Mouse (Mus musculus) forebrain, embryonic 13.5 days (tissue): Measurements from ENCODE around the gene Atrip. TPM values are rescaled to one million over a fixed set of nuclear protein-coding genes. Genes with fewer than 3 reads are reported as not detected.

Experiments
- ATAC-seq: fragments of 200-750 bp; cut with Nextera tagmentation; 2 replicates; pipeline ENCODE4 v1.8.0; 2017
- H3K27ac ChIP-seq: fragments of 300-500 bp; sonication (generic); 2 replicates; pipeline ENCODE4 v1.5.1; 2015; ENCODE audit warnings: inconsistent platforms, mild to moderate bottlenecking, moderate library complexity
- H3K27me3 ChIP-seq: fragments of 300-500 bp; sonication (generic); 2 replicates; pipeline ENCODE4 v1.6.1; 2015; ENCODE audit warnings: mild to moderate bottlenecking, inconsistent platforms
- H3K36me3 ChIP-seq: fragments of 300-500 bp; sonication (generic); 2 replicates; pipeline ENCODE4 v1.6.1; 2015; ENCODE audit warnings: mild to moderate bottlenecking, inconsistent platforms; ENCODE audit not compliant: poor library complexity, severe bottlenecking
- H3K4me1 ChIP-seq: fragments of 300-500 bp; sonication (generic); 2 replicates; pipeline ENCODE4 v1.6.1; 2015; ENCODE audit warnings: inconsistent platforms
- H3K4me2 ChIP-seq: fragments of 300-500 bp; sonication (generic); 2 replicates; pipeline ENCODE4 v1.6.1; 2015; ENCODE audit warnings: inconsistent platforms, mild to moderate bottlenecking, moderate library complexity
- H3K4me3 ChIP-seq: fragments of 300-500 bp; sonication (generic); 2 replicates; pipeline ENCODE4 v1.5.1; 2015; ENCODE audit warnings: mild to moderate bottlenecking, inconsistent platforms
- H3K9ac ChIP-seq: fragments of 300-500 bp; sonication (generic); 2 replicates; pipeline ENCODE4 v1.6.1; 2015; ENCODE audit warnings: mild to moderate bottlenecking, inconsistent platforms
- H3K9me3 ChIP-seq: fragments of 300-500 bp; sonication (generic); replicated peaks from 2 replicates; pipeline ENCODE4 v1.6.1; 2016; ENCODE audit warnings: inconsistent platforms
- WGBS: fragments of 180-500 bp; shearing (Covaris S2); methylation state at CpG from one replicate; pipeline ENCODE4 v1.1.7; 2015; 5-methylcytosine and 5-hydroxymethylcytosine counted together
- polyA plus RNA-seq: library from polyadenylated mRNA; unstranded; fragments of >200 nt; fragmentation: Nextera tagmentation; extraction: Ambion mirVana; gene quantifications from 2 replicates; pipeline ENCODE4 v1.2.1, GENCODE M21; 2015

Gene Atrip
- 31.4 and 31.5 TPM in 2 replicates for polyA plus RNA-seq

DNA sequence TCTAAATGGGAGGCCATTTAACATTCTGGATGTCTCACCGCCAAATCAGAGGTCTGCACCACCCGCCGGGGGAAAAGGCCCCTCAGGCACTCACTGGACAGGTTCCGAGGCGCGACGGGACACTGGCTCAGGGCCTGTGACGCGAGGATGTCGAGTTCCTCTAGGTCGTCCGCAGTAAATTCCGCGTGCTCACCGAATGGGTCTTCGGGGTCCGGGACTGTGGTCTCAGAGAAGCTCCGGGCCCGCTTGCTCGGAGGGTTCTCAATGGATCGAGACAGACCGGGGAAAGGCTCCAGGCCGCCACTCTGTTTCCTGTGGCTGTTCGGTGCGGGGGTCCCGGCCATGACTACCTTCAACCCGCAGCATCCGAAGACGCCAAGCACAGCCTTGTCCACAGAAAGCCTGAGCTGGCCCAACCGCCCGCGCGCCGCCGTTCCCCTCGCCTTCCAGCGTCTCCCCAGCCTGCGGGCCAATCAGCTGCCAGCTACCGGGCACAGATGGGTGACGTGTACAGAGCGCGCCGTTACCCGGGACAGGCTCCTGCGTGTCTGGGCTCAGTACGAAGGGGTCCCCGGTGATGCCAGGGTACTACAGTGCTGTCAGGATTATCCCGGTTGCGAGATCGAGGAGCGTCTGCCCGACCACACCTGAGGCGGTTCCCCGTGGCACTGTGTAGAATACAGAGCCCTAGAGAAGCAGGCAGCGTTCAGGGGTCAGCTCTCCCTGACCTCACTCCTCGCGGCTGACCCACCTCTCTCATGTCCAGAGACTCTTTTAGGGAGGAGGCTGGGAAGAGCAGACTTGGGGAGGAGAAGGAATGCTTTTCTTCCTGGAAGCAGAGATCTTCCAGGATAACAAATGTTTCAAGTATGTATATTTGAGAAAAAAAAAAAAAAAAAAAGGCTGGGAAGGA, at the start of gene Atrip:
Gene Atrip, minus strand, starts transcription at position 464 of the 913 bp plus-strand sequence.
- H3K4me1 ChIP-seq = peaks cover 27% of the 10 kb centered on the region
- H3K4me2 ChIP-seq = peak within 1 kb of the TSS; percentile 96
- no peaks in the 10 kb centered on the region for H3K27me3 ChIP-seq
- no peaks in the 10 kb centered on the region for H3K9me3 ChIP-seq
- peak within 1 kb of the TSS; percentile 69 for H3K27ac ChIP-seq
- under 1% methylated on average over 50 of the region's 57 CpGs for WGBS
- peaks cover 35% of the 10 kb centered on the region for H3K36me3 ChIP-seq
- peak within 1 kb of the TSS; percentile 91 for H3K4me3 ChIP-seq
- peak; percentile 100 for ATAC-seq
- H3K9ac ChIP-seq = peak within 1 kb of the TSS; percentile 93

DNA sequence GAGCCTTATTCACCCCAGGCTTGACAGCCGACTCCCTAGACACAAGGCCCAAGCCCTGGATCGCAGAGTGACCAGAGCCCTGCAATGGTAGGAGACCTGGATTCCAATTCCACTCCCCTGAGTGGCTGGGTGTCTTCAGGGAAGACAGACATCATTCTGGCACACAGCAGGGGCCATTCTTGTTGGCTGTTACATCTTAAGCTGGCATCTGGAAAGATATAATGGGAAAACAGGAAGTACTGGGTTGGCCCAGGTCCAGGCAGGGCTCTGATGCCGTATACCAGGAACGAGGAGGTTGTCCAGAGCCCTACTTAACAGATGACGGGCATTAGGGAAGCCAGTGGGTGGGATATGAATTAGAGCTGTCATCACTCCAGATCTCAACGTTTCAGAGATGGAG, 49.3 kb upstream of the Atrip start:
- Histone ChIP-seq H3K4me1 (peaks cover 7% of the 10 kb centered on the region; the same call in 1 of the 2 replicates), H3K27ac (no peak overlapping the region), H3K36me3 (peaks cover 26% of the 10 kb centered on the region), H3K9me3 (no peaks in the 10 kb centered on the region), H3K27me3 (no peaks in the 10 kb centered on the region), H3K4me2 (no peak overlapping the region), H3K4me3 (no peak overlapping the region), H3K9ac (no peak overlapping the region)
- WGBS = 56% methylated on average over 6 of the region's 6 CpGs
- no peak for ATAC-seq

DNA sequence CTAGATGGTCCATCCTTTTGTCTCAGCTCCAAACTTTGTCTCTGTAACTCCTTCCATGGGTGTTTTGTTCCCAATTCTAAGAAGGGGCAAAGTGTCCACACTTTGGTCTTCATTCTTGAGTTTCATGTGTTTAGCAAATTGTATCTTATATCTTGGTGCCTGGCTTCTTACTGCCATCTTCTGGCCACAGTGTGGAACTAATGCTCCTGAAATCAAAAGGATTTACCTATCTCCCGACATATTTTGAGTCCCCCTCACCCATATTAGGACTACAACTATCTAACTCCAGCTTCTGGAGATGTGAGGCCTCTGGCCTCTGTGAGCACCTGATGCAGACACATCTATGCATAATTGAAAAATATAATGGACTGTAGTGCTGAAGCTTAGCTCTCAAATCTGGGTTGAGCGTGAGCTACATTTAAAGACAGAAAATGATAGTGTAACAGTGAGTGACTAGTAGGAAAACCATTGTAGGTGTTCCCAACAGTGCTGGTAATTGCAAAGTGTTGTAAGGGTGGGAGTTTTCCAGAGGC, 48.7 kb upstream of the Atrip start:
- H3K9me3 ChIP-seq = no peaks in the 10 kb centered on the region
- H3K4me1 ChIP-seq = peaks cover 7% of the 10 kb centered on the region; the same call in 1 of the 2 replicates
- H3K27me3 ChIP-seq = no peaks in the 10 kb centered on the region
- H3K4me2 ChIP-seq = no peak overlapping the region
- H3K4me3 ChIP-seq = no peak overlapping the region
- WGBS = 42% methylated on average over 2 of the region's 2 CpGs
- ATAC-seq = no peak
- H3K9ac ChIP-seq = no peak overlapping the region
- H3K27ac ChIP-seq = no peak overlapping the region
- H3K36me3 ChIP-seq = peaks cover 33% of the 10 kb centered on the region

DNA sequence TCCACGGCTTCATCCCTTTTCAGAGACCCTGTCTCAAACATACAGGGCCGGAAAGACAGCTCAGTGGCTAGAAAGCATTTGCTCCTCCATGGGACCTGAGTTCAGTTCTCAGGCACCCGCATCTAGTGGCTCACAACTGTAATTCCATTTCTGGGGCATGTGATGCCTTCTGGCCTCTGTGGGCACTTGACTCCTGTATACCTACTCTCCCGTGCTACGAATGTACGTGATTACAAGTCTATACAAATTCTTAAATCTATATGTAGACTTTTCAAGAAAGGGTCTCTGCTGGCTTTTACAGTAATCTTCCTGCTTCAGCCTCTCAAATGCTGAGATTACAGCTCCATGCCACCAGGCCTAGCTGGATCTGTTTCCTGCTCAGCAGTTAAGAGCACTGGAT, 47.0 kb upstream of the Atrip start:
- WGBS = 86% methylated on average over 6 of the region's 6 CpGs
- no peak overlapping the region for H3K4me2 ChIP-seq
- peaks cover 49% of the 10 kb centered on the region for H3K36me3 ChIP-seq
- H3K9me3 ChIP-seq = no peaks in the 10 kb centered on the region
- ATAC-seq = no peak
- no peak overlapping the region for H3K9ac ChIP-seq
- H3K27ac ChIP-seq = no peak overlapping the region
- H3K4me1 ChIP-seq = peaks cover 7% of the 10 kb centered on the region; the same call in 1 of the 2 replicates
- H3K27me3 ChIP-seq = no peaks in the 10 kb centered on the region
- no peak overlapping the region for H3K4me3 ChIP-seq

DNA sequence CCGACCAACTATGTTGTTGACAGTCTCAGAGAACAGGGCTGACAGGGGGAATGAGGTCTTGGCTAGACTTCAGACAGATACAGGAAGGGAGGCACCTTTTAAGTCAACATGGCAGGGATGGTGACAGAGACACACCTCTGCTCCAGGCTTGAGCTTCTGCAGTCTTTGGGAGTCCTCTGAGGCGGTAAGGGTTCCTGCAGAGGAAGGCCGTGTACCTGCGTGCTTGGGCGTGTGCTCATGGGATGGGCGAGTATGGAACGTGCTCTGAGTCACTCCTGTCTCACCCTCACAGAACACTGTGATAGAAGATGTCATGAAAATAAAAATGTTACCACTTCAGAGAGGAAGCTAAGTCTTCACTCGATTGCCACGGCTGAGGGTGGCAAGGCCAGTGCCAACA, 45.6 kb upstream of the Atrip start:
- no peak overlapping the region for H3K9ac ChIP-seq

DNA sequence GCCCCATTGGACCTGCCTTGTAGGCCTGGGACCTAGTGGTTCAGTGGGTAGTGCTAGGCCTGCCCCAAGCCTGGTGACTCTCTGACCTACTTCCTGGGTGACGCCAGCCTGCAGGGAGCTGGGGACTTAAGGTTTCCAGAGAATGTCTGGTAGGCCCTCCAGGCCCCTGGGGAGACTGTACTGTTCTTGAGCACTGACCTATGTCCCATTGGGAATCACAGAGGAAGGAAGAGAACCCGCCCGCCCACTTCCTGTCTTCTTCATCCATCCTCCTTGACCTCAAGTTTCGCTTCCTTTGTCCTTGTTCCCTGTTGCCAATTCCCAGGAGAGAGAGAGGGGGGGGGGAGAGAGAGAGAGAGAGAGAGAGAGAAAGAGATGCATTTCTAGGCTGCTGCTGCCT, 44.2 kb upstream of the Atrip start:
- H3K27me3 ChIP-seq = no peaks in the 10 kb centered on the region
- H3K4me1 ChIP-seq = peaks cover 2% of the 10 kb centered on the region; the same call in 1 of the 2 replicates
- no peaks in the 10 kb centered on the region for H3K9me3 ChIP-seq
- 96% methylated on average over 4 of the region's 4 CpGs for WGBS
- peaks cover 78% of the 10 kb centered on the region for H3K36me3 ChIP-seq
- no peak for ATAC-seq
- no peak overlapping the region for H3K4me3 ChIP-seq
- H3K27ac ChIP-seq = no peak overlapping the region
- no peak overlapping the region for H3K4me2 ChIP-seq
- H3K9ac ChIP-seq = no peak overlapping the region

More for the DNA sequence above, 45.6 kb upstream of the Atrip start:
- Histone ChIP-seq H3K36me3 (peaks cover 63% of the 10 kb centered on the region), H3K9me3 (no peaks in the 10 kb centered on the region), H3K4me2 (no peak overlapping the region), H3K4me1 (peaks cover 7% of the 10 kb centered on the region; the same call in 1 of the 2 replicates), H3K27me3 (no peaks in the 10 kb centered on the region), H3K4me3 (no peak overlapping the region), H3K27ac (no peak overlapping the region)
- ATAC-seq = no peak
- WGBS = 95% methylated on average over 9 of the region's 9 CpGs

DNA sequence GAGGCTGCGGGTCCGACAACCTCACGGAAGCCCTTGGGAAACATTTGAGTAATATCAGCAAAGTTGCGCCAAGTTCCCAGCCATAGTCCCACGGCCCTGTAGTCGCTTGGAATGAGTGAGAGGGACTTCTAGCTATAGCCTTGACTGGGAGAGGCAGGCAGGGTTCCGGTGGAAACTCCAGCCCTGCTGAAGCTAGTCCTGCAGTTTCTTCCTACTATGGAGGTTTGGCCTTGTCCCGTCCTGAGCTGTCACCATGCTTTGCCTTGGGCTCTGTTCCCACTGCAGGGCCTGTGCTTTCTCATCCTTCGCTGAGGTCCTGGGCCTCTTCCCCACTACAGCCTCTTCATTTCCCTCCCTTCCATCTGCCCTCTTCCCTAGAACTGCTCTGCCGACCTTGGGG, 42.3 kb upstream of the Atrip start:
- H3K27me3 ChIP-seq = no peaks in the 10 kb centered on the region
- no peak overlapping the region for H3K4me3 ChIP-seq
- WGBS = 93% methylated on average over 10 of the region's 10 CpGs
- H3K4me2 ChIP-seq = no peak overlapping the region
- H3K9ac ChIP-seq = no peak overlapping the region
- no peaks in the 10 kb centered on the region for H3K9me3 ChIP-seq
- ATAC-seq = no peak
- peaks cover 97% of the 10 kb centered on the region for H3K36me3 ChIP-seq
- no peak overlapping the region for H3K27ac ChIP-seq
- H3K4me1 ChIP-seq = no peaks in the 10 kb centered on the region

DNA sequence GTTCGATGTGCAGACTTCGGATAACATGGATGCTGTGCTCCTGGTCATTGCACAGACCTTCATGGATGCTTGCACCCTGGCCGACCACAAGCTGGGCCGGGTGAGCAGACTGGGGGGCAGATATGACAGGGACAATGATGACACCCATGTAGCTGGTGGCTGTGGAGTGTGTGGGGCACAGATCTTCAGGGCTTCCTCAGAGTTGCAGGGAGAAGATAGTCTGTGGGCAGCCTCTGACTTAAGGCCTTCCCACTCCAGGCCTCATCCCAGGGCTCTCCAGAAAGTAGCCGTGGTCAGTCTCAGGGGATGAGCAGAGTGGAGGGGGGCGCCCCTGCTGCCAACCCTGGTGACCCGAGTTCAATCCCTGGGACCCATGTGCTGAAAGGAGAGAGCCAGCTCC, 40.9 kb upstream of the Atrip start:
- H3K4me2 ChIP-seq = no peak overlapping the region
- H3K9me3 ChIP-seq = no peaks in the 10 kb centered on the region
- H3K27me3 ChIP-seq = no peaks in the 10 kb centered on the region
- WGBS = 95% methylated on average over 7 of the region's 7 CpGs
- no peak overlapping the region for H3K9ac ChIP-seq
- H3K36me3 ChIP-seq = peaks cover 100% of the 10 kb centered on the region
- H3K4me1 ChIP-seq = no peaks in the 10 kb centered on the region
- no peak for ATAC-seq
- H3K4me3 ChIP-seq = no peak overlapping the region
- no peak overlapping the region for H3K27ac ChIP-seq

DNA sequence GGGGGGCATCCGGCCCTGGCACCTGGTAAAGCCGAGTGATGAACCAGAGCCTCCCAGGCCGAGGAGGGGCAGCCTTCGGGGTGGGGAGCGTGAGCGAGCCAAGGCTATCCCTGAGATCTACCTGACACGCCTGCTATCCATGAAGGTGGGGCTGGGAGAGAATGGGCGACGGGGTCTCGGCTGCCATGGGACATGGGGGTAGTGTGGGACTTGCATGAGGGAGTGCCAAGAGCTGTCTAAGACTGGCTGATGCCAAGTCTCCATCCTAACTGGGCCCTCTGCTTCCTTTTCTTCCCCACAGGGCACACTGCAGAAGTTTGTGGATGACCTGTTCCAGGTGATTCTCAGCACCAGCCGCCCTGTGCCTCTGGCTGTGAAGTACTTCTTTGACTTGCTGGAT, 40.4 kb upstream of the Atrip start:
- Histone ChIP-seq H3K4me3 (no peak overlapping the region), H3K9me3 (no peaks in the 10 kb centered on the region), H3K4me2 (no peak overlapping the region), H3K36me3 (peaks cover 100% of the 10 kb centered on the region), H3K9ac (no peak overlapping the region), H3K4me1 (no peaks in the 10 kb centered on the region), H3K27me3 (no peaks in the 10 kb centered on the region), H3K27ac (no peak overlapping the region)
- no peak for ATAC-seq
- WGBS = 93% methylated on average over 11 of the region's 11 CpGs

DNA sequence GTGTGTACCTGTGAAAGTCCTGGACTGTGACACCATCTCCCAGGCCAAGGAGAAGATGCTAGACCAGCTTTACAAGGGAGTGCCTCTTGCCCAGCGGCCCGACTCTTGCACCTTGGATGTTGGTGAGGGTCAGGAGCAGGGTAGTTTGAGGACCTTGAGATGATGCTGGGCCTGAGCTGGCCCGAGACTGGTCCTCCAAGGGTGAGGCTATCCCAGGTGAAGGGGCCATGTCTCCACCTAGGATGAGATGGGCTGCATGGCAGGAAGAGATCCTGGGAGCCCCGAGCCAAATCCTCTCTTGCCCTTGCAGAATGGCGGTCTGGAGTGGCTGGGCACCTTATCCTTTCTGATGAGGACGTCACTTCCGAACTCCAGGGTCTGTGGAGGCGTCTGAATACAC, 39.4 kb upstream of the Atrip start:
- 94% methylated on average over 8 of the region's 8 CpGs for WGBS
- Histone ChIP-seq H3K4me1 (no peaks in the 10 kb centered on the region), H3K4me3 (no peak overlapping the region), H3K27ac (no peak overlapping the region), H3K9me3 (no peaks in the 10 kb centered on the region), H3K9ac (no peak overlapping the region), H3K4me2 (no peak overlapping the region), H3K27me3 (no peaks in the 10 kb centered on the region), H3K36me3 (peaks cover 100% of the 10 kb centered on the region)
- ATAC-seq = no peak

DNA sequence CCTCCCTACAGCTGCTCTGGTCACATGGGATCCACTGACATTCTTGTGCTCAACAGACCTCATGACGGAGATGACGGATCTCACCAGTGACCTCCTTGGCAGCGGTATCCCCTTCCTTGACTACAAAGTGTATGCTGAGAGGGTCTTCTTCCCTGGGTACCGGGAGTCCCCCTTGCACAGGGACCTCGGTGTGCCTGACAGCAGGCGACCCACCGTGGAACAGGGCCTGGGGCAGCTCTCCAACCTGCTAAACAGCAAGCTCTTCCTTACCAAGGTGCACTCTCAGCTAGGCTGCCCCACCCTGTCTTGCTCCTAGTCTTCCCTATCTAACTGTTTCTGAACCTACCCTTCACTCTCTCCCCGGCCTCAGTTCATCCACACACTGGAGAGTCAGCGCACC, 37.7 kb upstream of the Atrip start:
- Histone ChIP-seq H3K27ac (no peak overlapping the region), H3K9me3 (no peaks in the 10 kb centered on the region), H3K9ac (no peak overlapping the region), H3K4me3 (no peak overlapping the region), H3K4me1 (no peaks in the 10 kb centered on the region), H3K4me2 (no peak overlapping the region), H3K36me3 (peaks cover 100% of the 10 kb centered on the region), H3K27me3 (no peaks in the 10 kb centered on the region)
- 92% methylated on average over 9 of the region's 9 CpGs for WGBS
- ATAC-seq = no peak

DNA sequence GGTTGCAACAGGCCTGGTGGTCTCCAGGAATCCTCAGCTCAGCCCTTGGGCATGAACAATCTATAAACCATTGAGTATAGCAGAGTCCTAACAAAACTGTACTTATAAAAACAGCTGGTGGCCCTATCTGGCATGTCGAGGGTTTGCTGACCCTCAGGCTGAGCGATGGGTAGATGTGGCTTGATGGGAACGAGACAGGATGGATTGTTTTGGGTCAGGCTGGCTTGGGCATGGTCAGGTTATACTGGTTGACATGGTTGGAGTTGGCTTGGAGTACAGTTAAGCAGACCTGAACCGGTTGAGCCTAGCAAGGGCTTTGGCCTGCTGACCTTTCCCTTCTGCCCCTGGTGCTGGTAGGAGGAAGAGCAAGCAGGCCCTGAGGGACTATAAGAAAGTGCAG, 37.2 kb upstream of the Atrip start:
- no peaks in the 10 kb centered on the region for H3K4me1 ChIP-seq
- no peak overlapping the region for H3K9ac ChIP-seq
- no peak for ATAC-seq
- H3K4me2 ChIP-seq = no peak overlapping the region
- no peaks in the 10 kb centered on the region for H3K27me3 ChIP-seq
- WGBS = 92% methylated on average over 4 of the region's 4 CpGs
- H3K9me3 ChIP-seq = no peaks in the 10 kb centered on the region
- no peak overlapping the region for H3K27ac ChIP-seq
- no peak overlapping the region for H3K4me3 ChIP-seq
- H3K36me3 ChIP-seq = peaks cover 100% of the 10 kb centered on the region
